Mouse (Mus musculus) heart, postnatal 10 days (tissue): ENCODE data around the gene Rnf187. TPM values are rescaled to one million over a fixed set of nuclear protein-coding genes. Genes with fewer than 3 reads are reported as not detected.
"Not testable (repeated sequence)": the region's sequence is repeated elsewhere in the genome, so short reads cannot be mapped to it uniquely, and the experiment has no call there.

Experiments used
- DNase-seq, 2 experiments: peaks; one replicate each; pipeline ENCODE4 v3.0.0; 2021
- intact Hi-C: fragments of 180-260 bp; cut with DNase I; formaldehyde crosslinking; loops from one replicate; pipeline ENCODE4 v1.15.1; 2025
- total RNA-seq, 2 experiments: library from RNA; stranded (reverse); gene quantifications; 2 replicates each; pipeline ENCODE4 v1.2.3; 2021

Rnf187 gene
- total RNA-seq, 2 experiments from 2014 or later, result 162 to 173 TPM

DNA sequence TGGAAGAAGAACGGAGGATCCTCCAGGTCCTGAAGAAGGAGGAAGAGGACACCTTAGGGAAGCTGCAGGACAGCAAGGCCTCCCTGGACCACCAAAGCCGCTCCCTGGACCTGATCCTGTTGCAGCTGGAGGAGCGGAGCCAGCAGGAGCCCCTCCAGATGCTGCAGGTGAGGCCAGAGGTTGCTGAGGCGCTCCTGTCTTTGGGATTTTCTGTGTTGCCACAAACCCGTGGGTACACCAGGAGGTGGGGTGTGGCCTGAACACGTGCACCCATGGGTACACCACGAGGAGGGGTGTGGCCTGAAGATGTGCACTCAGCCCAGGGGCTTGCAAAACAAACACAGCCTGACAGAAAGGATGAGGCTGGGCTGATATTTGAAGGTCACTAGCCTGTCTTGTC is 29.8 kb upstream of the Rnf187 start:
- intact Hi-C loops, result loop anchor here (10.0 kb wide), 1 partner anchor 216 kb away; the partner anchor contains the start of gene Gjc2
- DNase-seq, result no peak

DNA sequence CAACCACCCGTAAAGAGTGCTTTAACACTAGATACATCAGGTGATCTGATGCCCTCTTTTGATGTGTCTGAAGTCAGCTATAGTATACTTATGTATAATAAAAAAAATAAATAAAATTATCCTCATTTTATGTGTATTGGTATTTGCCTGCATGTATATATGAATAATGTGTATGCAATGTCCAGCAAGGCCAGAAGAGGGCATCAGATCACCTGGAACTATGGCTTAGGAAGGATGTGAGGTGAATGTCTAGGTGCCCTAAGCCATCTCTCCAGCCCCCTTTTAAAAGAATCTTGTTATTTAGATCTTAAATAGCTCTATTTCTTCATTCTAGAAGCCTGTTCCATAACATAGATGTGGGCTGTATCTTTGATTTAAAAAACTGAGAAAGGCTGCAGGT is 28.6 kb upstream of the Rnf187 start:
- DNase-seq, result peak in 1 of 2 experiments; percentile 63
- intact Hi-C loops, result loop anchor here (10.0 kb wide), 1 partner anchor 217 kb away; the partner anchor contains the start of gene Gjc2

DNA sequence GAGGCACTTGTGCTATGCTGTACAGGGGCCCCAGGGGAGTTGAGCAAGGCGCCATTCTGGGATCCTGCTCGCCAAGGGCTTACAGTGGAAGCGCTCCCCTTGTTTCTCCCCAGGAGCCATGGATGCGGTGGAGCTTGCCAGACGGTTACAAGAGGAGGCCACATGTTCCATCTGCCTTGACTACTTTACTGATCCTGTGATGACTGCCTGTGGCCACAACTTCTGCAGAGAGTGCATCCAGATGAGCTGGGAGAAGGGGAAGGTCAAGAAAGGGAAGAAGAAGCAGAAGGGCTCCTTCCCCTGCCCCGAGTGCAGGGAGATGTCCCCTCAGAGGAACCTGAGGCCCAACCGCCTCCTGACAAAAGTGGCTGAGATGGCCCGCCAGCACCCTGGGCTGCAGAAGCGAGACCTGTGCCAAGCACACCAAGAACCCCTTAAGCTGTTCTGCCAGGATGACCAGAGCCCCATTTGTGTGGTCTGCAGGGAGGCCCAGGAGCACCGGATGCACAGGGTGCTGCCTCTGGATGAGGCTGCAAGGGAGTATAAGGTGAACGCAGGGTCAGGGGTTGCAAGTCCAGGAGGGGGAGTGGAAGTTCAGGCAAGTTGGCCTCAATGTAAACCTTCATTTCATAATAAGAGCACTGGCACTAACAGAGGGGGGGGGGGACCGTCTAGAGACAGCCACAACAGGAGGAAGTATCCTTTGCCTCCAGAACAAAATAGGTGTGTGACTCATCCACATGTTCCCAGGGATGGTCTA is 26.5 kb upstream of the Rnf187 start:
- intact Hi-C loops, result loop anchor here (10.0 kb wide), 1 partner anchor 220 kb away; the partner anchor contains the start of gene Gjc2
- no peak for DNase-seq

DNA sequence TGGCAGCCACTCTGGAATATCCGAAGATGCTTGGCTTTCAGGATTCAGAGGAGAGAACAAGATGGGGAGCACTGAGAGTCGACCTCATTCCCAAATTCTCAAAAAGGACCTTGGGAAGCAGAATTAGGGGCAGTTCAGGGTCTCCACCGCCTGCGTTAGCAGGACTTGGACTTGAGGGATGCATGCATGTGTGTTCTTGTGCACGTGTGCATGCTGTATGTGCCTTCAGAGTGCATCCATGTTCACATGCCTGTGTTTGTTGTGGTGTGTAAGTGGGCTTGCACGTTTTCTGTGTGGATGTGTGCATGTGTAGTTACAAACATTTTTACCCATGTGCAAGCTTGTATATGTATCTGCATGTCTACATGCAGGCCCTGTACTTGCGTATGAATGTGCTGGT is 25.5 kb upstream of the Rnf187 start:
- intact Hi-C loops, result loop anchor here (10.0 kb wide), 1 partner anchor 221 kb away; the partner anchor contains the start of gene Gjc2
- DNase-seq, result no peak

DNA sequence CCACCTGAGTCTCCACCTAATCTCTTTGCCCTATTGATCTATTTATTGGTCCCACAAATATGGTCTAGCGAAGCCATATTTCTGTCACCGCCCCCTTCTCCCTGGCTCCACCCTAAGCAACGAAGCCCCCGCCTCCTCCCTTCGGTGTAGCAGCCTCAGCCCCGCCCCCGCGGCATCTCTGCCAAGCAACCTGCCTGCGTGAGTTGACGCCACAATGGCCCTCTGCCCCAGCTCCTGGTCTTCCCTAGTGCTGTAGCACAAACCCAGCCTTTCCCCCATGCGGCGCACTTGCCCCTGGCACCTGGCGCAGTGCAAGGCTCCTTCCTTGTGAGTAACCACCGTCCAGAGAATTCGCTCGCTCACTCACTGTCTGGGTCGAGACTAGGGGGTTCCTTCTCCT is 24.8 kb upstream of the Rnf187 start:
- no peak for DNase-seq
- intact Hi-C loops, result loop anchor here (10.0 kb wide), 1 partner anchor 221 kb away; the partner anchor contains the start of gene Gjc2

DNA sequence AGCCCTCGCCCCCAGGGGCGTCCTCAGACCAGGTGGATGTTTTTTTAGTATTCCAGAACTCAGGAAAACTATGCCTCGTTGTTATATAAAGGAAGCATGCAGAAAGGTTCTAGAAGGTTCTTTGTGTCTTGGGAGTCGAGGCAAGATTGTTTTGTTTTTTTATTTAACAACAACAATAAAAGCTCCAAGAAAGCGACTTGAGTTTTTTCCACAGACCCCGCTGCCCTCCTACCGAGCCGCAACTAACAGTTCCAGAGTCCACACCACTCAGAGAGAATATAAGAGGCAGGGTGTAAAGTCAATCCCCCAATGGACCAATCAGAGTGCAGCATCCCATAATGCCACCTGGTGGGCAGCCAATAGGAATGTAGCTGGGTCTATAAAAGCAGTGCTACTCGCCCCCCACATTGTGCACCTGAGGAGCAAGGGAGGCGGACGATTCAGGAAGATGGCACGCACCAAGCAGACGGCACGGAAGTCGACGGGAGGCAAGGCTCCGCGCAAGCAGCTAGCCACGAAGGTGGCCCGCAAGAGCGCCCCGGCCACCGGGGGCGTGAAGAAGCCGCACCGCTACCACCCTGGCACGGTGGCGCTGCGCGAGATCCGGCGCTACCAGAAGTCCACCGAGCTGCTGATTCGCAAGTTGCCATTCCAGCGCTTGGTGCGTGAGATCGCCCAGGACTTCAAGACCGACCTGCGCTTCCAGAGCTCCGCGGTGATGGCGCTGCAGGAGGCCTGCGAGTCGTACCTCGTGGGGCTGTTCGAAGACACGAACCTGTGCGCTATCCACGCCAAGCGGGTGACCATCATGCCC is 22.9 kb upstream of the Rnf187 start:
- DNase-seq, result no peak
- intact Hi-C loops, result loop anchor here (10.0 kb wide), 1 partner anchor 223 kb away; the partner anchor contains the start of gene Gjc2

DNA sequence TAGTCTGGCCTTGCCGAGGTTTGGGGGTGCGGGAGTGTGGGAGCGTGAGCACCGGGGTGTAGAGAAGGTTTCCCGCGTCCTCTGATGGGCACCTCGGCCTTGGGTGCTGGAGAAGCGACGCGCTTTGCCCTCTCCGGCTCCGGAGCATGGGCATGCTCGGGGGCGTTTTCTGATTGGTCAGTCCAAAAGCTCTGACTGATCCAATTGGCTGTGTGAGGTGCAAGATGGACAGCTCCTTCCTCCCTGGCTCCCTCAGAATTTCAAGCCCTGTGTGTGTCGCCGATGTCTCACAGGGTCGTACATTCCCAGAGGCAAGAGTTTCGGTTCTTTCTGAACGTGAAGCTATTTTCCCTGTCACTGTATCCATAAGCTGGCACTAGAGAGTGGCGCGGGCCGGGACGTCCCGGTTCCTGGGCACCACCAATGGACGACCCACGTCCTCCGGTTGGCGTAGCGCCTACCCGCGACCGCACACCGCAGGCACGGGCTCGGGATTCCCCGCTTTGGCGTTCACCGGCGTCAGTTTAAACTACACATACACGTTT is 21.3 kb upstream of the Rnf187 start:
- peak; percentile 85 to 86 for DNase-seq
- intact Hi-C loops, result loop anchor here (10.0 kb wide), 1 partner anchor 225 kb away; the partner anchor contains the start of gene Gjc2

DNA sequence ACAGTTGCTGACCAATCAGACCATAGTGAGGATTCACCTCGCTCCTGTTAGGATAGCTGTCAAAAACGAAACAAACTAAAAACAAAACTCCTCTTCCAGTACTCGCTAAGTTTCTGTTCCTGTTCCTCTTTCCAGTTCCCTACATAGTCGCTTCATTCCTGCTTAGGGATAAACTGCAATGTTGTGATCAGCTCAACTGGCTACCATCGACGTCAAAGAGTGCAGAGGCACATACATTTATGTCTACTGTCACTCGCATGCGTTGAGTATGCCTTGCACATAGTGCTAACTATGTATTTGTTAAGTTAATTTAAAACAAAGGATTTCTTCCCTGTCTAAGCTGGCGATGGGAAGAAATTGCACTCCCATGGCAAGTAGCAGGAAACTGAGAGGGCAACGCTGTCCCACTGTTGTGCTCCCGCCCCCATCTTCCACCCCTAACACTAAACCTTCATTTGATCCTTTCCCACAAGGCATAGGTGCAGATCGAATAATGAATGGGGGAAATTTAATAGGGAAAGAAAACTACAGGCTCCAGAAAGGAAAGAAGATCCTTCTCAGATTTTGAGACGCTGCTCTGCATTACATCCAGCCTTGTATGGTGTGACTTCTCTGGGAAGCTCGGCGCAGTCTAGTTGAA is 20.6 kb upstream of the Rnf187 start:
- DNase-seq, result no peak
- intact Hi-C loops, result no loop called here

DNA sequence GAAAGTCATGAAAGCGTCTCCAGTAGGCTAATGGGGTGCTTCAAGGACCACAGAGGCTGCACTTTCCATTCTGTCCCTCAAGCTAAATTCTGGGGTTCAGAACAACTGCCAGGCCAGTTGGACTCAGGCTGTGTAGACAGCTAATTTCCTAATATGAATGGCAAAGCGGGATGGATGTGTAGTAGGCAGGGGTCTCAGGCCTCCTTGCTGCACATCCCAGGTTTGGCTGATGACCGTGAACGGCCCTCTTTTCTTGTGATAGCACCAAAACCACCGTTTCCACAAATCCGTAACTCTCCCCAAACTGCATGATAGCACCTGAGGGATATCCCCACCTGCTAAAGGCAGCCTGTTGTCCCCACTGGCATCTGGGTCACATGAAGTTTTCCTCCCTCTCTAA is 19.8 kb upstream of the Rnf187 start:
- intact Hi-C loops, result no loop called here
- DNase-seq, result no peak

DNA sequence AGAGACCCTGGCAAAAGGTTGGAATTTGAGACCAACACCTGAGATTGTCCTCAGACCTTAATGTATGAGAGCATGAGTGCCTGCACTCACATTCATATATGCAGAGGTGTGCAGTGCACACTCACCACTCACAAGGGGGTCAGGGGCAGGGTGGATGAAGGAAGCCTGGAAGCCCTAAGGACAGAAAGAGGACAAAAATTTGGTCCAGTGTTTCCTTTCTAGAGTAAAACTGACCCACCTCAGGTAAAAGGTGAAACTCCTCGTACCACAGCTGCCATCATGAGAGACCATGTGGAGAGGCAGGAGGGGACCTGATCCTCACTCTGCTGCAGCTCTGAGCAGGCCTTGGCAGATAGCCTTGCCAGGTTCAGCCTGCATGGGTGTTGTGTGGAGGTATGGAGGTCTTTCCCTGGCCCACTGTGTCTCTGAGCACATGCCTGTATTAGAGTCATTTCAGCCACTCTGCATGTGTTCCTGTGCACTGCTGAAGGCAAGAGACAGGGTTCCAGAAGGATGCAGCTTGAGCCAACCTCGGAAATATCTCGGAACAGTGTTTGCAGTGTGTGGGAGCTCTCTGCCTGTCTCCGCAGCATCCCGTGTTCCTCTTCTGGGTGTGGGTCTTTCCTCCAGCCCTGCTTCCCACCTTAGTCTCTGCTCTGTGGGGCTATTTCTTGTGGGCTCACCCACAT is 18.7 kb upstream of the Rnf187 start:
- no peak for DNase-seq
- intact Hi-C loops, result no loop called here

DNA sequence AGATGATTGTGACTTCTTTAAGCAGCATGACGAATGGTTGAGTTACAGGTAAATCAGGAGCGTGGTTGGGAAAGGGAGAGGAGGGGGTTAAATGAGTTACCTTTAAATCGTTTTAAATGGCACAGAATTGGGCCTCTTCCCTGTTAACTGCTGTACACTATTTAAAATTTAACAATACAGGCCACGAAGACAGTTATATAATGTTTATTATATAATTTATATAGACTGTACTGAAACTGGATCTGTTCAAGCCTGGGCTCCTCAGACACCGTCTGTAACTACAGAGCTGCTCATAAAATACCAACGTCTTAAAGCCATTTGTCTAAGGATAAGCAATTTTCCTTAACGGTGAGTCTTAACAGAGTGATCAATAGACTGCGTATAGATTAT is 17.1 kb upstream of the Rnf187 start:
- intact Hi-C loops, result no loop called here
- DNase-seq, result no peak

DNA sequence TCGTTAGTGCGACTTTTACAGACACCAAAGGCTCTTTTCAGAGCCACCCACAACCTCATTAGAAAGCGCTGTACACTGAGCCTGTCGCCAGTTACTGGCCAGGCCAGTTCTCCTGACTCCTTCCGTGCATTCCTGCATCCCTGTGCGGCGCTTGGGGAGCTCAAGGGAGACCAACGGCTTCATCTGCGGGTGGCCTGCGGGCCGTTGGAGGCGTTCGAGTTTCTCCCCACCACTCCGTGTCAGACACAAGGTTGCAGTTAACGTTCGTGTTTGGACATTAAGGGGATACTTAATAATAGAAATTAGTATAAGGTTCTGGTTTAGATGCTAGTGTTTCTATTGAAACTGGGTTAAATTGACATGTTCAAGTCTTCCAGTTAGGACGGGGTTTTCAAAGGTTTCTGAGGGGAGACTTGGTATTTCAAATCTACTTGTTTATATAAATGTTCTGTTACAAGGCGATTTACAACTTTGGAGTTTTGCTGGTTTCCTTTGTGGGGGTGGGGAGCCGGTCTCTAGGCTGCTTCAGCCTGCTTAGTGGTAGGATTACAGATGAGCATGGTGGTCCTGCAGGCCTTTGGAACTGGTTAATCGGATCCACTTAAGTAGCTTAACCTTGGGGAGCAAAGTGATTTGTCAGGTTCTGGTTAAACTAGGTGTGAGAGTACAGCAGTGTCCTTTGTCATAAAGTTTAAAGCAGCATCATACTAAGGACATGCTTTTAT is 16.6 kb upstream of the Rnf187 start:
- DNase-seq, result peak in 1 of 2 experiments; percentile 28
- intact Hi-C loops, result no loop called here

DNA sequence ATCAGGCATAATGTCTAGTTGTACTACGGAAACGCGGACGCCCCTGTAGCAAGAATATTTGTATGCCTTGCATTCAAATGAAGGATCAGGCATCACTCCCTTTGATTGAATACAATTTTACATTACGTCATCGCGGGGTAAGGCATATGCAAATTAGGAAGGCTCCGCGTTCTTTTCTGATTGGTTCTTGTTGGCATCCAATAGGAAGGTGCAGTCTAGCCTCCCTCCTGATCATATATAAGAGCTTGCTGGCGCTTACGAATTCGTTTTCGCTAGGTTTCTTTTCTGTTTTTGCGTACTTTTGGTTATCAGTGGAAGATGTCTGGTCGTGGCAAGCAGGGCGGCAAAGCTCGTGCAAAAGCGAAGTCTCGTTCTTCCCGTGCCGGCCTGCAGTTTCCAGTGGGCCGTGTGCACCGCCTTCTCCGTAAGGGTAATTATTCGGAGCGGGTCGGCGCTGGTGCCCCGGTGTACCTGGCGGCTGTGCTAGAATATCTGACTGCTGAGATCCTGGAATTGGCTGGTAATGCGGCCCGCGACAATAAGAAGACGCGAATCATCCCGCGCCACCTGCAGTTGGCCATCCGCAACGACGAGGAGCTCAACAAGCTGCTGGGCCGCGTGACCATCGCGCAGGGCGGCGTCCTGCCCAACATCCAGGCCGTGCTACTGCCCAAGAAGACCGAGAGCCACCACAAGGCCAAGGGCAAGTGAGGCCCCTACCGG is 15.9 kb upstream of the Rnf187 start, which contains the start of the genes Hist3h2a and Trim17:
Gene Hist3h2a (plus strand): TSS at position 266 of the 723 bp plus-strand sequence.
Gene Trim17 (plus strand): TSS at position 266 of the 723 bp plus-strand sequence.
- DNase-seq, result peak; percentile 91 to 93
- intact Hi-C loops, result no loop called here

DNA sequence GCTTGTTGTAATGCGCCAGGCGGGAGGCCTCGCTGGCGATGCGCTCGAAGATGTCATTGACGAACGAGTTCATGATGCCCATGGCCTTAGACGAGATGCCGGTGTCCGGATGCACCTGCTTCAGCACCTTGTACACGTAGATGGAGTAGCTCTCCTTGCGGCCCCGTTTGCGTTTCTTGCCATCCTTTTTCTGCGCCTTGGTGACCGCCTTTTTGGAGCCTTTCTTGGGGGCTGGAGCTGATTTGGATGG is 15.4 kb upstream of the Rnf187 start:
- intact Hi-C loops, DNase-seq: not testable (repeated sequence)

DNA sequence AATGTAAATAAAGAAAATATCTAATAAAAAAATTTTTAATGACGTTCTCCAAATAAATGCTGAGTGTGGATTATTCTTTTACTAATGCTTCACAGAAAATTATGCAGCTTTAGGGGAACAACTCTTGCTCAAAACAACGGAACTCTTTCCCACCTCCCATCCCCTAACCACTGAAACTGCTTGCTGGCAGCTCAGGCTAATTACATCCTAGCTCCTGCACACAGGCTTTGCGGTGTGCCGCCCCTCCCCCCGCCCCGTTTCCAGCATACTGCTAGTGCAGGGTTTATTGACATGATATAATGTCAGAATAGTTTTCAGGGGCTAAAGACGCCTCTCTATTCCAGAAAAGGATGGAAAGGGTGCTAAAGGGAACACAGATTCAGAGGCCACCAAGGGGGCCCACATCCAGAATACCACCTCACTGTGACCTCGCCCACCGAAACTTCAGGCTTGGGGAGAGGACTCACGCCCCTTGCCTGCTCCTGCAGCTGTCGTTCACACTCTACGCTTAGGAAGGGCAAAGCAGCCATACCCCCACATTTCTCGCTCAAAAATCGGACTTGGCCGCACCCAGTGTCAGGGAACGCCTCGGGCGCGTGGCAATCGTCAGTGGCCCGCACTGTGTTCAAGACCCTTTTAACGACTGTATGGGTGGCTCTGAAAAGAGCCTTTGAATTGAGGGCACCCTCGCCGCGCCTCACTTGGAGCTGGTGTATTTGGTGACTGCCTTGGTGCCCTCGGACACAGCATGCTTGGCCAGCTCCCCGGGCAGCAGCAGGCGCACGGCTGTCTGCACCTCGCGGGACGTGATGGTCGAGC is 14.8 kb upstream of the Rnf187 start:
- no peak for DNase-seq
- intact Hi-C loops, result loop anchor here (2.0 kb wide), 1 partner anchor 15 kb away; the partner anchor contains the start of gene Rnf187

DNA sequence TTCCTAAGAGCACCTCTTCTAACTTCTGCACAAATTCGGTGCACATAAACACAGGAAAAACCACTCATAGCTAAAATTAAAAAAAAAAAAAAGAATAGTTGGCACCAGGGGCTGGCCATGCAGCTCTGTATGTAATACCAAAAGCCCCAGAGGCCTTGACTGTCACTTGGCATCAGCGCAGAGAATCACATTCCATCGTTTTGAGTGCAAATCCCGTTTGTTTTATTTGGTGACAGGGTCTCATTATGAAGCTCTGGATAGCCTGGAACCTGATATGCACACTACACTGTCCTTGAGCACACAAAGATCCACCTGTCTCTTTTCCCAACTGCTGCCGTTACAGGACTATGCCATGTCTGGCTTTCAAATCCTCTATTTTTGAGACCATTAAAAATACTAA is 12.5 kb upstream of the Rnf187 start:
- DNase-seq, result no peak
- intact Hi-C loops, result no loop called here

DNA sequence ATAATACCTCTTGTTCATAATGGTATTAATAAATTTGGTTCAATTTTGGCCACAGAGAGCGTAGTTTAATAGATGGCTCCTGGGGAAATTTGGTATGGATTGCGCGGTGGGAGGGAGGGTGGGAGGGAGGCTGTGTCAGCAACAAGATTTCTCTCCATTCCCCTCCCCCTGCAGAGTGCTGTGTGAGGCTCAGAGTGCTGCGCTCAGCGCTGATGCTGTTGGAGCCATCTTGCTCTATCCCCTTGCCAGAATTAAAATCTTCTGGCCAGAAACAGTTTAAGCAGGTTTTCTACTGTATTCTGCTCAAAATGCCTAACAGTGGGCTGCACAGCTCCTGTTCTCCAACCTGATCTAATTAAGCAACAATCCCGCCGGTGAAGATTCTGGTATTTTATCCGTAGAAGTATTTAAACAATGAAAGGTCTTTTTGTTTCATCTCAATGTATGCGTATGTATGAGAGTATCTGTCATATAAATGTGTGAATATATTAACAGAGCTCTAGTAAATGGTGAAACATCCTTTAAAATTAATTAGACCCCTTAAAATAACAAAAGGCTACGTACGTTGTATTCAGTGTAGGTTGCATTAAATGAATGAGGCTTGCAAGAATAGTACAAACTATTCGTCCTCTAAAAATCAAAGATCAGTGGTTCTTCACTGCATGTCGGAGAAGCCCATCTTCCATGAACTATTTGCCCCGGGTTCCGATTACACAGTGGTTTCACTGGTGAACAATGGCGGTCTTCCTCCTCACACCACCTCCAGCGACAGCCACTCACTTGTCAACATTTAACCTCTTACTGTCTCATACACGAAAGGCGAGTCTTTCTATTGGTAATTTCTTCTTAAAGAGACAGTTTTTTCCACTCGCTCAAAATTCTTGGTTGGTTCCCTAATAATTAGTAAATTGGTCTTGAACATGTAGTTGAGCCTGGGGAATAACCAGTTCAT is 11.0 kb upstream of the Rnf187 start:
- intact Hi-C loops, result no loop called here

More for the DNA sequence above, 11.0 kb upstream of the Rnf187 start:
- no peak for DNase-seq
